20 mouse cellular contexts compared by ENCODE assay signal in the genomic region with DNA sequence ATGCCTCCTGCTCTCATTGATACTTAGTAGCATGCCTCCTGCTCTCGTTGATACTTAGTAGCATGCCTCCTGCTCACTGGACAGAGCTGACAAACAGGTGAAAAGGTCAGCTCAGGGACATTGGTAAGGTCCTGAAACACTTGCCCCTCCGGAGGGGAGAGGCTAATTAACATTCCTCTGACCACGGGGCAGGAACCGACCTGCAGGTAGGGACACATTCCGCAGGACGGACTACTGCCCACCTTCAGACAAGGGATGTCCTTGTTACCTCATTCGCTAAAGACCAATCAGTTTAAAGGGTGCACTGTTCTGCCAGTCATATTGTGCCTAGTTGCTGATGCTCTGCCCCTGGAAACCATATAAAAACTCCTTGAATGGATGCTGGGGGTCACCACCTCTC. TPM values are rescaled to one million over a fixed set of nuclear protein-coding genes. Genes with fewer than 3 reads are reported as not detected.
DNase-seq lines count a peak whose midpoint lies in the region; ATAC-seq and TF ChIP-seq lines count a peak whose summit lies in the region.
"Had no signal": no experiment of that assay in that cellular context is flagged by ENCODE, and none has a peak within 500 bp of the region (broad histone marks: within the 10 kb centered on the region; RNA-seq: fewer than 3 reads in every experiment).

No protein-coding gene starts in this region.

- H3K27ac ChIP-seq in ES-Bruce4 (ENCODE audit: insufficient read depth, low read length), result no peak overlapping the region
- H3K27ac ChIP-seq in heart, embryonic 12.5 days (ENCODE audit: poor library complexity, severe bottlenecking), result no peak overlapping the region

- TF ChIP-seq CTCF in ES-Bruce4 (IDR thresholded peaks at IDR 0.05; ENCODE audit: low read depth, low read length), result no peak

- no peaks in the 10 kb centered on the region for H3K36me3 ChIP-seq in ES-Bruce4 (ENCODE audit: control insufficient read depth, insufficient read depth, low read length, poor library complexity, severe bottlenecking)
- H3K36me3 ChIP-seq in heart, embryonic 12.5 days, result no peaks in the 10 kb centered on the region
- H3K36me3 ChIP-seq: G1E had no signal

- ATAC-seq in heart, embryonic 12.5 days (ENCODE audit: insufficient number of reproducible peaks, low FRiP score), result no peak
- ATAC-seq: activated CD4-positive, CD25-positive, alpha-beta regulatory T cell, adult 4 months; CD4-positive, CD25-positive, alpha-beta regulatory T cell, adult 4 months; Patski had no signal

- TF ChIP-seq EP300 in ES-Bruce4 (IDR thresholded peaks at IDR 0.05; ENCODE audit: insufficient read depth, low read depth, low read length), result peak; percentile 95

- H3K9ac ChIP-seq in ES-Bruce4 (ENCODE audit: low read depth, poor library complexity, severe bottlenecking), result no peak overlapping the region
- H3K9ac ChIP-seq in heart, embryonic 12.5 days, result no peak overlapping the region

- H3K9me3 ChIP-seq in ES-Bruce4 (replicated peaks; ENCODE audit: control insufficient read depth, insufficient read depth, low read length, poor library complexity, severe bottlenecking), result no peaks in the 10 kb centered on the region
- H3K9me3 ChIP-seq in heart, embryonic 12.5 days (replicated peaks), result no peaks in the 10 kb centered on the region

- H3K4me3 ChIP-seq in ES-Bruce4 (ENCODE audit: low read depth, low read length), result no peak overlapping the region
- H3K4me3 ChIP-seq in heart, embryonic 12.5 days, result no peak overlapping the region

- peak; percentile 67 for DNase-seq in testis, postnatal 14 days (ENCODE audit: low spot score)
- no peak for DNase-seq in testis, postnatal 10 days (ENCODE audit: low spot score)
- DNase-seq: adrenal gland, adult 2 months; adrenal gland, adult 8-10 months; adrenal gland, postnatal 10 days; adrenal gland, postnatal 14 days; adrenal gland, postnatal 25 days; adrenal gland, postnatal 36 days; B cell, adult 2 months; cerebellum, adult 11 months; cerebellum, adult 11-12 months; cerebellum, adult 18-20 months; cerebellum, adult 2 months had no signal

- H3K4me1 ChIP-seq in ES-Bruce4 (ENCODE audit: control insufficient read depth, insufficient read depth, low read length), result no peaks in the 10 kb centered on the region
- H3K4me1 ChIP-seq in heart, embryonic 12.5 days (replicated peaks), result no peaks in the 10 kb centered on the region

- H3K4me2 ChIP-seq in heart, embryonic 12.5 days, result no peak overlapping the region

- no peak for TF ChIP-seq POLR2A in ES-Bruce4 (IDR thresholded peaks at IDR 0.05; ENCODE audit: insufficient read depth, low read length)

- WGBS in heart, embryonic 12.5 days, result 63% methylated on average over 7 of the region's 7 CpGs

- no peaks in the 10 kb centered on the region for H3K27me3 ChIP-seq in ES-Bruce4 (ENCODE audit: control insufficient read depth, insufficient read depth, low read length, poor library complexity, severe bottlenecking)
- H3K27me3 ChIP-seq in heart, embryonic 12.5 days (replicated peaks), result peaks cover 18% of the 10 kb centered on the region

RNA-seq across cellular contexts. Expression of a gene that starts 1.6 kb away (rescaled TPM):
- 5.2 and 9.6 TPM in 2 replicates for polyA plus RNA-seq in ES-Bruce4 (2011; ENCODE audit: insufficient read depth, insufficient read length, low read depth, missing spikeins)
- polyA plus RNA-seq in heart, embryonic 12.5 days (2016; fragmentation: Nextera tagmentation; extraction: Ambion mirVana), result 3.4 and 4.7 TPM in 2 replicates
- polyA plus RNA-seq: G1E, Patski had no signal

RNA-seq across cellular contexts. Expression of a gene that starts 25.5 kb away (rescaled TPM):
- polyA plus RNA-seq in ES-Bruce4 (2011; ENCODE audit: insufficient read depth, insufficient read length, low read depth, missing spikeins), result 6.7 and 7.0 TPM in 2 replicates
- polyA plus RNA-seq in heart, embryonic 12.5 days (2016; fragmentation: Nextera tagmentation; extraction: Ambion mirVana), result 9.9 and 10.4 TPM in 2 replicates
- polyA plus RNA-seq: G1E had no signal

RNA-seq across cellular contexts. Expression of a gene that starts 50.5 kb away (rescaled TPM):
- polyA plus RNA-seq in ES-Bruce4 (2011; ENCODE audit: insufficient read depth, insufficient read length, low read depth, missing spikeins), result 53.5 and 60.9 TPM in 2 replicates
- 116 TPM in 2 replicates for polyA plus RNA-seq in heart, embryonic 12.5 days (2016; fragmentation: Nextera tagmentation; extraction: Ambion mirVana)

RNA-seq across cellular contexts. Expression of a gene that starts 50.7 kb away (rescaled TPM):
- polyA plus RNA-seq in ES-Bruce4 (2011; ENCODE audit: insufficient read depth, insufficient read length, low read depth, missing spikeins), result 22.4 and 22.5 TPM in 2 replicates
- 23.2 and 27.3 TPM in 2 replicates for polyA plus RNA-seq in heart, embryonic 12.5 days (2016; fragmentation: Nextera tagmentation; extraction: Ambion mirVana)

RNA-seq across cellular contexts. Expression of a gene that starts 59.9 kb away (rescaled TPM):
- polyA plus RNA-seq in ES-Bruce4 (2011; ENCODE audit: insufficient read depth, insufficient read length, low read depth, missing spikeins), result 1.4 and 1.8 TPM in 2 replicates
- not detected in 2 replicates for polyA plus RNA-seq in heart, embryonic 12.5 days (2016; fragmentation: Nextera tagmentation; extraction: Ambion mirVana)
- polyA plus RNA-seq: activated CD4-positive, CD25-positive, alpha-beta regulatory T cell, adult 4 months; adrenal gland, adult 2 months; C2C12; CD4-positive, CD25-positive, alpha-beta regulatory T cell, adult 4 months; G1E; Patski had no signal
